Mouse (Mus musculus) kidney, postnatal 0 days (tissue): ENCODE data around the gene Itgb3bp. TPM values are rescaled to one million over a fixed set of nuclear protein-coding genes. Genes with fewer than 3 reads are reported as not detected.

ENCODE experiments used
- ATAC-seq: fragments of 200-750 bp; cut with Nextera tagmentation; replicated peaks from 2 replicates; pipeline ENCODE4 v1.8.0; 2017; ENCODE audit warnings: low read depth, moderate number of reproducible peaks, moderate TSS enrichment, moderate library complexity; ENCODE audit not compliant: low FRiP score
- DNase-seq: peaks from one replicate; pipeline ENCODE4 v3.0.0-alpha.2; 2016; ENCODE audit warnings: low spot score
- H3K27ac ChIP-seq: fragments of 300-500 bp; sonication (generic); 2 replicates; pipeline ENCODE4 v1.5.1; 2014; ENCODE audit warnings: mild to moderate bottlenecking
- H3K27me3 ChIP-seq: fragments of 300-500 bp; sonication (generic); 2 replicates; pipeline ENCODE4 v1.6.1; 2014; ENCODE audit warnings: low read length, mixed read lengths; ENCODE audit not compliant: insufficient read depth
- H3K36me3 ChIP-seq: fragments of 300-500 bp; sonication (generic); 2 replicates; pipeline ENCODE4 v1.6.1; 2014; ENCODE audit warnings: low read length, mixed read lengths; ENCODE audit not compliant: insufficient read depth
- H3K4me1 ChIP-seq: fragments of 300-500 bp; sonication (generic); replicated peaks from 2 replicates; pipeline ENCODE4 v1.6.1; 2014; ENCODE audit warnings: antibody characterized with exemption, low read length, mixed read lengths; ENCODE audit not compliant: insufficient read depth
- H3K4me2 ChIP-seq: fragments of 300-500 bp; sonication (generic); 2 replicates; pipeline ENCODE4 v1.6.1; 2014; ENCODE audit warnings: mild to moderate bottlenecking, low read length, moderate library complexity, mixed read lengths
- H3K4me3 ChIP-seq: fragments of 300-500 bp; sonication (generic); replicated peaks from 2 replicates; pipeline ENCODE4 v1.5.1; 2014; ENCODE audit warnings: low read depth, low read length
- H3K9ac ChIP-seq: fragments of 300-500 bp; sonication (generic); 2 replicates; pipeline ENCODE4 v1.6.1; 2014; ENCODE audit warnings: low read depth, low read length
- H3K9me3 ChIP-seq: fragments of 300-500 bp; sonication (generic); replicated peaks from 2 replicates; pipeline ENCODE4 v1.6.1; 2016; ENCODE audit warnings: low read length, inconsistent platforms, mixed read lengths
- CTCF ChIP-seq: IDR thresholded peaks from 2 replicates; pipeline ENCODE4 v1.5.1; 2016; ENCODE audit warnings: antibody characterized with exemption, low read depth, mild to moderate bottlenecking, moderate library complexity
- WGBS: fragments of 180-500 bp; shearing (Covaris S2); extraction: QIAGEN DNeasy Blood & Tissue Kit; methylation state at CpG from one replicate; pipeline ENCODE4 v1.1.7; 2014; 5-methylcytosine and 5-hydroxymethylcytosine counted together
- polyA plus RNA-seq: library from polyadenylated mRNA; unstranded; fragments of >200 nt; fragmentation: Nextera tagmentation; extraction: Ambion mirVana; gene quantifications from 2 replicates; pipeline ENCODE4 v1.2.1, GENCODE M21; 2015

Itgb3bp gene
- polyA plus RNA-seq, 1 experiment from 2014 or later: 38.3 TPM

GRCm38 (mm10) chr4:99717905-99718304 is 211.7 kb downstream of the Itgb3bp start:
- Histone ChIP-seq H3K4me3 (no peak overlapping the region), H3K4me2 (no peak overlapping the region), H3K27me3 (no peaks in the 10 kb centered on the region), H3K36me3 (no peaks in the 10 kb centered on the region), H3K4me1 (no peaks in the 10 kb centered on the region), H3K9me3 (no peaks in the 10 kb centered on the region), H3K27ac (no peak overlapping the region), H3K9ac (no peak overlapping the region)
- 65% methylated on average over 4 of the region's 4 CpGs for WGBS
- ATAC-seq (no peak), DNase-seq (no peak)
- no peak for TF ChIP-seq CTCF

- H3K9me3 ChIP-seq: no peaks in the 10 kb centered on the region
- H3K4me3 ChIP-seq: peak overlapping the region; percentile 53
- no peak for TF ChIP-seq CTCF
- H3K4me2 ChIP-seq: peak overlapping the region; percentile 80
- H3K9ac ChIP-seq: peak overlapping the region; percentile 63
- H3K27ac ChIP-seq: no peak overlapping the region
- WGBS: 23% methylated on average over 25 of the region's 25 CpGs
- ATAC-seq (0 out of 2 replicates have a peak, but pooled peaks have one; percentile 4), DNase-seq (peak; percentile 6)
- no peaks in the 10 kb centered on the region for H3K36me3 ChIP-seq
- H3K4me1 ChIP-seq: no peaks in the 10 kb centered on the region
- no peaks in the 10 kb centered on the region for H3K27me3 ChIP-seq
These were observed 213.7 kb downstream of the Itgb3bp start for GRCm38 (mm10) chr4:99715783-99716416.

Other genes starting within 250 kb of the Itgb3bp start
- 16.1 and 21.3 TPM in 2 replicates for gene Alg6, start 214.1 kb downstream of the Itgb3bp start, polyA plus RNA-seq
- 21.6 and 23.1 TPM in 2 replicates for gene Efcab7, start 100.6 kb downstream of the Itgb3bp start, polyA plus RNA-seq
- 63.5 and 68.6 TPM in 2 replicates for gene Pgm1, start 399 bp downstream of the Itgb3bp start, polyA plus RNA-seq
- gene Ror1, start 166.0 kb upstream of the Itgb3bp start, polyA plus RNA-seq: 7.1 and 8.3 TPM in 2 replicates